Mouse (Mus musculus): ENCODE data around the gene Ephb2. TPM values are rescaled to one million over a fixed set of nuclear protein-coding genes. Genes with fewer than 3 reads are reported as not detected.

Gene Ephb2
- polyA plus RNA-seq, 1 experiment: 4.6 TPM

- H3K4me1 ChIP-seq (ENCODE audit: control insufficient read depth, insufficient read depth, low read length): no peaks in the 10 kb centered on the region; the same call in 1 of the 2 replicates
- TF ChIP-seq CTCF (IDR thresholded peaks at IDR 0.05; ENCODE audit: insufficient read depth, low read length) (no peak), POLR2A (IDR thresholded peaks at IDR 0.05; ENCODE audit: borderline replicate concordance, extremely low read depth, low read depth, low read length) (no peak)
- WGBS: 83% methylated on average over 14 of the region's 14 CpGs
- no peak overlapping the region for H3K4me3 ChIP-seq (replicated peaks; ENCODE audit: extremely low read depth, low read depth, low read length)
- DNase-seq: no peak
Measured at GRCm38 (mm10) chr4:136718193-136718986, 117.4 kb downstream of the Ephb2 start.

DNA sequence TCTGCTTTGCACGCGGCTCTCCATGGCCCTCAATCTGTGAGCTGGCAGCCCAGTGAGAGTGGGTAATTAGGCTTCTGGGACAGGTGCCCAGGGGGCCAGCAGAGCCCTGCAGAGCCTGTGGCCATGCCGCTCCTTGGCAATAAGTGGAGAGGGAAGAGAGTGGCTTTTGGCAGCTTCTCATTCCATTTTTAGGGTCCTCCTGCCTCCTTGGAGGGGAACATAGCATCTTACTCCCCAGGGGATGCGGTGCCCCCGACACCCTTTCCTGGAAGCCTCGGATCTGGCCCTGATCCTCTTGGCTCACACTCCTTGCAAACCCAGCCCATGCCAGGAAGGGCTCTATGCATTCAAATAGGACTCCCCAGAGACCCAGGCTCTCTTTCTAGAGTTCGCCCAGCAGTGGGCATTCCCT lies 119.2 kb downstream of the Ephb2 start:
- TF ChIP-seq CTCF (IDR thresholded peaks at IDR 0.05; ENCODE audit: insufficient read depth, low read length) (no peak), POLR2A (IDR thresholded peaks at IDR 0.05; ENCODE audit: borderline replicate concordance, extremely low read depth, low read depth, low read length) (no peak)
- no peaks in the 10 kb centered on the region for H3K4me1 ChIP-seq (ENCODE audit: control insufficient read depth, insufficient read depth, low read length)
- no peak overlapping the region for H3K4me3 ChIP-seq (replicated peaks; ENCODE audit: extremely low read depth, low read depth, low read length)
- 75% methylated on average over 7 of the region's 7 CpGs for WGBS
- no peak for DNase-seq

GRCm38 (mm10) chr4:136714530-136714929 lies 121.3 kb downstream of the Ephb2 start:
- no peak for DNase-seq
- no peaks in the 10 kb centered on the region for H3K4me1 ChIP-seq (ENCODE audit: control insufficient read depth, insufficient read depth, low read length)
- TF ChIP-seq POLR2A (IDR thresholded peaks at IDR 0.05; ENCODE audit: borderline replicate concordance, extremely low read depth, low read depth, low read length) (no peak), CTCF (IDR thresholded peaks at IDR 0.05; ENCODE audit: insufficient read depth, low read length) (no peak)
- WGBS: 75% methylated on average over 6 of the region's 6 CpGs
- H3K4me3 ChIP-seq (replicated peaks; ENCODE audit: extremely low read depth, low read depth, low read length): no peak overlapping the region

GRCm38 (mm10) chr4:136713889-136714288 lies 121.9 kb downstream of the Ephb2 start:
- 78% methylated on average over 7 of the region's 7 CpGs for WGBS
- no peak for DNase-seq
- no peak overlapping the region for H3K4me3 ChIP-seq (replicated peaks; ENCODE audit: extremely low read depth, low read depth, low read length)
- TF ChIP-seq POLR2A (IDR thresholded peaks at IDR 0.05; ENCODE audit: borderline replicate concordance, extremely low read depth, low read depth, low read length): no peak
- no peak for TF ChIP-seq CTCF (IDR thresholded peaks at IDR 0.05; ENCODE audit: insufficient read depth, low read length)
- no peaks in the 10 kb centered on the region for H3K4me1 ChIP-seq (ENCODE audit: control insufficient read depth, insufficient read depth, low read length)

DNA sequence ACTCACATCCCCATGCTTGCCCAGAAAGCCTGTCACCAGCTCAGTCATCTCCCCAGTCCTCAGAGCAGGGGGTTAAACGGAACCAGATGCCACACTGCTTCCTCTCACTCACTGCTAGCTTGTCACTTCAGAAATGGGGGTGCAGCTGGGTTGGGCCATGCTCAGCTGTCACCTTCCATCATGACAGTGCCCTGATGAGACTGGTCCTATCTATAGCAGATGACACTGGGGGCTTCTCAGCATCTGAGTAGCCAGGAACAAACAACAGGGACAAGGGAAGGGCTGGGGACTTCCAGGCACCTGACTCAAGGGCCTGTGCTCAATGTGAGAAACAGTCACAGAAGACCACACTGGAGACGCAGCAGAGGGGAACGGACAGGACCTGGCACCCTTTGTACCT lies 122.4 kb downstream of the Ephb2 start:
- no peak for DNase-seq
- TF ChIP-seq POLR2A (IDR thresholded peaks at IDR 0.05; ENCODE audit: borderline replicate concordance, extremely low read depth, low read depth, low read length): no peak
- TF ChIP-seq CTCF (IDR thresholded peaks at IDR 0.05; ENCODE audit: insufficient read depth, low read length): no peak
- Histone ChIP-seq H3K4me3 (replicated peaks; ENCODE audit: extremely low read depth, low read depth, low read length) (no peak overlapping the region), H3K4me1 (ENCODE audit: control insufficient read depth, insufficient read depth, low read length) (no peaks in the 10 kb centered on the region)
- 85% methylated on average over 3 of the region's 3 CpGs for WGBS

DNA sequence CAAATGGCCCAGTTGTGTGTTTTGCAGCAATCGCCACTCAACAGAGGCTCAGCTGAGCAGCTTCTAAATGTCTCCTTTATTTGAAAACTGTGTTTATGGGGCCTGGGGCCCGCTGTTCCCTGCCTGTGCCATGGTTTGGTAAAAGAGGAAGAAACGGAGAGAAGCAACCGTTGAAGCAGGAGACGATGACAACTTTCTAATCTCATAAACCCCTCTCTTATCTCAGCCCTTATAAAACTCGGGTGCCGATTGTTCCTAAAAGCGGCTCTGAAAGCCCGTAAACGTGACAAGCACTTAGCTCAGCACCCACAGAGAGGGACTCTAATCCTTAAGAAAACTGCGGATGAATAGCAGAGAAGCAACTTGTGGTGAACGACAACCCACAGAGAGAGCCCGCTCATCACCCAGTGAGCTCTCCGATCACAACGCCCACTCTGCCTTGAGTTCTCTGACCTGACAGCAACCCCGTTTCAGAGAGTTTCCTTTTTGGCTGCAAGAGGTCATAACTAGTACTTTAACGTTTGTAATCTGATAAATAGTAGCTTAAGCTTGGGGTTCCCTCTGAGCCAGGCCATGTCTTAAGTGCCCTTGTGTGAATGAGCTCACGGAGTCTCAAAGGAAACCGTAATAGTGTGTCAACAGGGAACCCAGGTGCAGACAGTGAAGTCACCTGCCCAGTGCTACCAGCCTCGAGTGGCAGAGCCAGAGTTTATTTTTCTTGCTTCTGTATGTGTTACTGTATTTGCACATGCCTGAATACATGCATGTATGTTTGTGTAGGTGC lies 123.6 kb downstream of the Ephb2 start:
- 32% methylated on average over 20 of the region's 20 CpGs for WGBS
- Histone ChIP-seq H3K4me3 (replicated peaks; ENCODE audit: extremely low read depth, low read depth, low read length) (no peak overlapping the region), H3K4me1 (ENCODE audit: control insufficient read depth, insufficient read depth, low read length) (no peaks in the 10 kb centered on the region)
- TF ChIP-seq CTCF (IDR thresholded peaks at IDR 0.05; ENCODE audit: insufficient read depth, low read length): no peak
- TF ChIP-seq POLR2A (IDR thresholded peaks at IDR 0.05; ENCODE audit: borderline replicate concordance, extremely low read depth, low read depth, low read length): no peak
- no peak for DNase-seq

GRCm38 (mm10) chr4:136710345-136710744 lies 125.4 kb downstream of the Ephb2 start:
- 97% methylated on average over 9 of the region's 9 CpGs for WGBS
- Histone ChIP-seq H3K4me3 (replicated peaks; ENCODE audit: extremely low read depth, low read depth, low read length) (no peak overlapping the region), H3K4me1 (ENCODE audit: control insufficient read depth, insufficient read depth, low read length) (no peaks in the 10 kb centered on the region)
- DNase-seq: no peak
- TF ChIP-seq CTCF (IDR thresholded peaks at IDR 0.05; ENCODE audit: insufficient read depth, low read length) (no peak), POLR2A (IDR thresholded peaks at IDR 0.05; ENCODE audit: borderline replicate concordance, extremely low read depth, low read depth, low read length) (no peak)

- no peaks in the 10 kb centered on the region for H3K4me1 ChIP-seq (ENCODE audit: control insufficient read depth, insufficient read depth, low read length)
- no peak for DNase-seq
- H3K4me3 ChIP-seq (replicated peaks; ENCODE audit: extremely low read depth, low read depth, low read length): no peak overlapping the region
- no peak for TF ChIP-seq CTCF (IDR thresholded peaks at IDR 0.05; ENCODE audit: insufficient read depth, low read length)
- no peak for TF ChIP-seq POLR2A (IDR thresholded peaks at IDR 0.05; ENCODE audit: borderline replicate concordance, extremely low read depth, low read depth, low read length)
- 67% methylated on average over 2 of the region's 2 CpGs for WGBS
Measured at GRCm38 (mm10) chr4:136708956-136709355, 126.8 kb downstream of the Ephb2 start.

GRCm38 (mm10) chr4:136706696-136707095 lies 129.1 kb downstream of the Ephb2 start:
- no peak for TF ChIP-seq POLR2A (IDR thresholded peaks at IDR 0.05; ENCODE audit: borderline replicate concordance, extremely low read depth, low read depth, low read length)
- Histone ChIP-seq H3K4me1 (ENCODE audit: control insufficient read depth, insufficient read depth, low read length) (no peaks in the 10 kb centered on the region), H3K4me3 (replicated peaks; ENCODE audit: extremely low read depth, low read depth, low read length) (no peak overlapping the region)
- 76% methylated on average over 4 of the region's 4 CpGs for WGBS
- no peak for DNase-seq

Data from lung, adult 2 months (tissue).